Mouse (Mus musculus): ENCODE measurements around the gene Fam53b. TPM values are rescaled to one million over a fixed set of nuclear protein-coding genes. Genes with fewer than 3 reads are reported as not detected.

The Fam53b gene
- polyA plus RNA-seq, 1 experiment from 2014 or later: 13.5 TPM

- Histone ChIP-seq H3K36me3 (ENCODE audit: control insufficient read depth, insufficient read depth) (peaks cover 10% of the 10 kb centered on the region; the same call in 1 of the 2 replicates), H3K9me3 (ENCODE audit: control insufficient read depth) (no peaks in the 10 kb centered on the region), H3K4me3 (ENCODE audit: low read depth, low read length) (no peak overlapping the region), H3K4me2 (replicated peaks; ENCODE audit: low read depth) (no peak overlapping the region), H3K27me3 (replicated peaks; ENCODE audit: control insufficient read depth, insufficient read depth, low read length) (no peaks in the 10 kb centered on the region), H3K27ac (ENCODE audit: low read depth, low read length) (no peak overlapping the region), H3K4me1 (replicated peaks; ENCODE audit: control insufficient read depth, insufficient read depth, low read length) (peaks cover 23% of the 10 kb centered on the region), H3K9ac (ENCODE audit: low read depth, low read length) (no peak overlapping the region)
- 74% methylated on average over 10 of the region's 10 CpGs for WGBS
- no peak for TF ChIP-seq CTCF (IDR thresholded peaks at IDR 0.05; ENCODE audit: low read depth)
- no peak for ATAC-seq
Observed at GRCm38 (mm10) chr7:132800868-132801267, 12.8 kb downstream of the Fam53b start.

GRCm38 (mm10) chr7:132799119-132800016, 14.3 kb downstream of the Fam53b start:
- 87% methylated on average over 5 of the region's 5 CpGs for WGBS
- H3K4me1 ChIP-seq (replicated peaks; ENCODE audit: control insufficient read depth, insufficient read depth, low read length): peaks cover 20% of the 10 kb centered on the region
- no peaks in the 10 kb centered on the region for H3K9me3 ChIP-seq (ENCODE audit: control insufficient read depth)
- TF ChIP-seq CTCF (IDR thresholded peaks at IDR 0.05; ENCODE audit: low read depth): peak; percentile 35; the same call in 1 of the 2 replicates
- no peak overlapping the region for H3K4me2 ChIP-seq (replicated peaks; ENCODE audit: low read depth)
- no peak overlapping the region for H3K4me3 ChIP-seq (ENCODE audit: low read depth, low read length)
- H3K27me3 ChIP-seq (replicated peaks; ENCODE audit: control insufficient read depth, insufficient read depth, low read length): no peaks in the 10 kb centered on the region
- no peak for ATAC-seq
- no peak overlapping the region for H3K9ac ChIP-seq (ENCODE audit: low read depth, low read length)
- H3K36me3 ChIP-seq (ENCODE audit: control insufficient read depth, insufficient read depth): peaks cover 10% of the 10 kb centered on the region; the same call in 1 of the 2 replicates
- H3K27ac ChIP-seq (ENCODE audit: low read depth, low read length): no peak overlapping the region

GRCm38 (mm10) chr7:132795141-132795540, 18.5 kb downstream of the Fam53b start:
- no peak for ATAC-seq
- peaks cover 4% of the 10 kb centered on the region; the same call in 1 of the 2 replicates for H3K36me3 ChIP-seq (ENCODE audit: control insufficient read depth, insufficient read depth)
- H3K4me2 ChIP-seq (replicated peaks; ENCODE audit: low read depth): no peak overlapping the region
- H3K27me3 ChIP-seq (replicated peaks; ENCODE audit: control insufficient read depth, insufficient read depth, low read length): no peaks in the 10 kb centered on the region
- 86% methylated on average over 5 of the region's 5 CpGs for WGBS
- TF ChIP-seq CTCF (IDR thresholded peaks at IDR 0.05; ENCODE audit: low read depth): no peak
- no peaks in the 10 kb centered on the region for H3K9me3 ChIP-seq (ENCODE audit: control insufficient read depth)
- no peak overlapping the region for H3K27ac ChIP-seq (ENCODE audit: low read depth, low read length)
- no peak overlapping the region for H3K4me3 ChIP-seq (ENCODE audit: low read depth, low read length)
- peaks cover 22% of the 10 kb centered on the region; the same call in 1 of the 2 replicates for H3K4me1 ChIP-seq (replicated peaks; ENCODE audit: control insufficient read depth, insufficient read depth, low read length)
- no peak overlapping the region for H3K9ac ChIP-seq (ENCODE audit: low read depth, low read length)

DNA sequence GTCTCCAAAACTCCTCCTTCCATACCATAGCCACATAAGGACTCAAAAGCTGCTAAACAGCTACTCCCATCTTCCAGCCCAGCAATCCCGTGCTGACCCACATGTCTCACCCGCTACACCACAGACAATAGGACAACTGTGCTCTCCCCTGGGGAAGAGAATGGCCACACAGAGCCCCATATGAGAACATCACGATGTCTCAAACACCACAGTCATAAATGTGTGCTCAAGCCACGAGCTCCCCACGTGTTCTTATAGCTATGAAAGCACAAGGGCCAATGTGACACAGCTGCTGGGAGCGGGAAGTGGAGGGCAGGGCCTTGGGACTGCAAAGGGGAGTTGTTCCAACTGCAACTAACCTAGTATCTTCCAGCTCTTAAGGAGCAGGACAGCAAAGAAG, 20.2 kb downstream of the Fam53b start:
- Histone ChIP-seq H3K36me3 (ENCODE audit: control insufficient read depth, insufficient read depth) (peaks cover 4% of the 10 kb centered on the region; the same call in 1 of the 2 replicates), H3K9ac (ENCODE audit: low read depth, low read length) (no peak overlapping the region), H3K4me1 (replicated peaks; ENCODE audit: control insufficient read depth, insufficient read depth, low read length) (peaks cover 18% of the 10 kb centered on the region; the same call in 1 of the 2 replicates), H3K4me2 (replicated peaks; ENCODE audit: low read depth) (no peak overlapping the region), H3K9me3 (ENCODE audit: control insufficient read depth) (no peaks in the 10 kb centered on the region), H3K27ac (ENCODE audit: low read depth, low read length) (peak overlapping the region; percentile 66), H3K27me3 (replicated peaks; ENCODE audit: control insufficient read depth, insufficient read depth, low read length) (no peaks in the 10 kb centered on the region), H3K4me3 (ENCODE audit: low read depth, low read length) (no peak overlapping the region)
- 30% methylated on average over 6 of the region's 6 CpGs for WGBS
- ATAC-seq: peak; percentile 83
- TF ChIP-seq CTCF (IDR thresholded peaks at IDR 0.05; ENCODE audit: low read depth): no peak

GRCm38 (mm10) chr7:132790447-132791219, 23.1 kb downstream of the Fam53b start:
- Histone ChIP-seq H3K4me2 (replicated peaks; ENCODE audit: low read depth) (peak overlapping the region; percentile 14; the same call in 1 of the 2 replicates), H3K36me3 (ENCODE audit: control insufficient read depth, insufficient read depth) (no peaks in the 10 kb centered on the region), H3K27ac (ENCODE audit: low read depth, low read length) (peak overlapping the region; percentile 42; the same call in 1 of the 2 replicates), H3K9me3 (ENCODE audit: control insufficient read depth) (no peaks in the 10 kb centered on the region), H3K4me3 (ENCODE audit: low read depth, low read length) (no peak overlapping the region), H3K9ac (ENCODE audit: low read depth, low read length) (no peak overlapping the region), H3K4me1 (replicated peaks; ENCODE audit: control insufficient read depth, insufficient read depth, low read length) (peaks cover 36% of the 10 kb centered on the region), H3K27me3 (replicated peaks; ENCODE audit: control insufficient read depth, insufficient read depth, low read length) (no peaks in the 10 kb centered on the region)
- 59% methylated on average over 14 of the region's 14 CpGs for WGBS
- peak; percentile 48 for ATAC-seq
- TF ChIP-seq CTCF (IDR thresholded peaks at IDR 0.05; ENCODE audit: low read depth): no peak

- H3K9me3 ChIP-seq (ENCODE audit: control insufficient read depth): no peaks in the 10 kb centered on the region
- 94% methylated on average over 13 of the region's 13 CpGs for WGBS
- H3K4me1 ChIP-seq (replicated peaks; ENCODE audit: control insufficient read depth, insufficient read depth, low read length): peaks cover 35% of the 10 kb centered on the region
- no peak for TF ChIP-seq CTCF (IDR thresholded peaks at IDR 0.05; ENCODE audit: low read depth)
- H3K27ac ChIP-seq (ENCODE audit: low read depth, low read length): no peak overlapping the region
- no peak for ATAC-seq
- H3K4me3 ChIP-seq (ENCODE audit: low read depth, low read length): no peak overlapping the region
- H3K27me3 ChIP-seq (replicated peaks; ENCODE audit: control insufficient read depth, insufficient read depth, low read length): no peaks in the 10 kb centered on the region
- no peaks in the 10 kb centered on the region for H3K36me3 ChIP-seq (ENCODE audit: control insufficient read depth, insufficient read depth)
- H3K4me2 ChIP-seq (replicated peaks; ENCODE audit: low read depth): no peak overlapping the region
- H3K9ac ChIP-seq (ENCODE audit: low read depth, low read length): no peak overlapping the region
Observed at GRCm38 (mm10) chr7:132788826-132789225, 24.9 kb downstream of the Fam53b start.

All from intestine, postnatal 0 days (tissue).